Mouse (Mus musculus) MEL-GATA-1-ER (cell line): ENCODE data around the gene Pld1.

Experiments
- DNase-seq: peaks from one replicate; pipeline ENCODE4 v3.0.0-alpha.2; 2012; ENCODE audit warnings: low read depth; ENCODE audit errors: extremely low read depth

Pld1 gene

DNA sequence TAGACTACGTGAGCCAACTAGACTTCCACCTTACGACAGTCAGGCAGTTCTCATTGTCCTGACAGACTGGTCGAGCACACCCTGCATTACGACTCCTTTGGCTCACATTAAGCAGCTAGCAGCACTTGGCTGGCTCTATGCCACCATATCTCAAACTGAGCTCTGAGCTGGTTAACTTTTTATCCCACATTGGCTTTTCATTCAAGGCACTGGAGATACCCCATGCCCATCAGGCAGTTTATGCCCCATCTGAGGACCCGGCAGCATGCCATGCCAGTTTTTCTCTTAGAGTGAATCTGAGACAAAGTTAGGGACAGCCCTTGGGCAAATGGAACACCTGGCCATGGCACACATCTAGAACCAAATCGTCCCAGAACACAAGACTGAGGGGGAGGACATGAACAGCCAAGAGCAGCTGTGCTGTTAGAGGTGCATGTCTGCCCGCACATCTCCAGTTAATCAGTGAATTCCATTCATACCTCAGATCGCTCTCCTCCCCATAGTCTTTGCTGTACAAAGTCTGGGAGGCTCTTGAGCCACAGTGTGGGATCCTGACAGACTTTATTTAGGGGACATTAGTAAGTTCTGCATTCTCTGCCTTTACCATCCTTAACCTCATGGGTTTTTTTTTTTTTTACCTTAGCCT is 49.5 kb downstream of the Pld1 start:
- DNase-seq, result no peak

DNA sequence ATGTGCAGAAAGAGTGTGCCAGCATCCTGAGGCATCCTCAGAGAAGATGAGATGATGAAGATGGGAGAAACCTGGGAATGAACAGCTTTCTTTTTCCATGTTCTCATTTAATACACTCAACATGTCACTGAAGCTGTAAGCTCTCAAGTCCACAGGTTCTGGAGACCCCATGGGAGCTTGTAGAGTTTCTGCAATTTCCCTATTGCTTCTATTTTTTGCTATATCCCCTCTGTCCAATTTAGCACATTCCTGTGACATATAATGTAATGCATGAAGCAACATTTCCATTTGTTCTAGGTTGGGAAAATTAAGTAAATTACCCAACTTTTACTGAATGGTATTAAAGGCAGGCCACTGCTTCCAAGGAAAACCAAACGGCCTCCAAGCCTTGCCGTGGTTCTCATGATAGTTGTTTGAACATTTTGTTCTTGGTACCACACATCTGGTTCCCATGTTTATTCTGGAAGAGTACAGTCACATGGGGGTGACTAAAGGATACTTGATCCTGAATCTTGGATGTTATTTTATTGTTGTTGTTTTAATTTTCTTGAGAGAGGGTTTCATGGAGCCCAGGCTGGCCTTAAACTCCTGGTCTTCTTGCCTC is 52.7 kb downstream of the Pld1 start:
- DNase-seq, result no peak

DNA sequence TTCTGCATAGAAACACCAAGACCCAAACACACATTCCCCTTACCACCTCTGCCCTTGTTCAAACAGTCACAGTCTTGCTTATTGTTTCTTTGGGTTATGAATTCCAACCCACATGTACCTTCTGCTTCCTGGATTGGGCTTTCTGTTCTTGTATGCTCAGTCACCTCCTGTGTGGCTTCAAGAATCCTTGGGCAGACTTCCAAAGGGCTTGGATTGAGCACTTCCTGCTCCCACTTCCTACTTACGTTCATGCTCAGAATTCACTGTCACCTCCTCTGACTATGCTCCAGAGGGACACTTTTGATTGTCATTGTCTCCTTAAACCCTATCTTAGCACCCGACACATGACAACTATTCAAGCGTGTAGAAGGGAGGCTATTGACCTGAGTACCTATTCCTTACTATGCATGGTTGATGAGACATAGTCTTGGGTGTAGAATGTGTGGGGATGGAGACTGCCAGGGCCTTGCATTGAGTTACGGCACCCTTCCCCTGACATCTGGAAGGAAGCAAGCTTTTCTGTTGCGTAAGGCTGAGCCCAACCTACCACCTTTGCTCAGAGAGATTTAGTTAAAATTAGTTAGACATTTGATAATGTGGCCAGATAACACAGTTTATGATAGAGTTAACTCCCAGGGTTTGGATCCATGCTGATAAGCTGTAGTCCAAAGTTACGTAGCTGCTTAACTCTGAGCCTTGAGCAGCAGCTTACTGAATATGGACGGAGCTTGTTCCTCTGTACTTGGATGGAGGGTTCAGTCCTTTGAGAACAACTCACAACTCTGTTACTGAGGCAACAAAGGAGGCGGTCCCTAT is 55.9 kb downstream of the Pld1 start:
- no peak for DNase-seq

DNA sequence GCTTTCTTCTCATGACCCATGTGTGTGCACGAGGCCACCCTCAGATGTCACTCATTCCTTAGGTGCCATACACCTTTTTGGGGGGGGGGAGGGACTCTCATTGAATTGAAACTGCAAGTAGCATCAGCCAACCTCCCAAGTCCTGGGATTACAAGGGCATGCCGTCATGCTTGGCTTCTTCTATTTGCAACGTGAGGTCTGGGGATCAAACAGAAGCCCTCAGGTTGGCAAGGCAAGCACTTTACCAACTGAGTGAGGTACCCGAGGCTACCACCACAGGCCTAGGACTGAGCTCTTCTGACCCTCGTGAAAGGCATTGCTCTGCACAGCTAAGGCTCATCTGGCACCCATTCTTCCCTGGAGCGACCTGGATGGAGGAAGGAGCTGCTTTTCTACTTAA is 65.8 kb downstream of the Pld1 start:
- no peak for DNase-seq

DNA sequence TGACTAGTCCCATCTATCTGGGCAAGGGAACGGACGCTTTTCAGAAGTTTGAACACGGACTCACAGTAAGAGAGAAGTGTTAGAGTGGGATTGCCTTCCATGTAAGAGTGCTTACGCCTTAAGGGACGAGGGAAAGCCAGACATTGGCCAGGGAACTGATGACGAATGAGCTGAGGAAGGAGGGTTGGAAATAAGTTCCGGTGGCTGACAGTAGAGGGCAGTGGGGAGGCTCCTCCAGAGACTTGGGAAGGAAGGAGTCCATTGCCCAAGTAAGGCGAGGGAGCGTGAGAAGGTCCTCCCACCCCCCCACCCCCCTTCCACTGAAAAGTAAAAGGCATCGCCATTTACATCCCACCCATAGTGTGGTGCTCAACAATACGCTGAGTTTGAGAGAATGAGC is 69.2 kb downstream of the Pld1 start:
- DNase-seq, result no peak

DNA sequence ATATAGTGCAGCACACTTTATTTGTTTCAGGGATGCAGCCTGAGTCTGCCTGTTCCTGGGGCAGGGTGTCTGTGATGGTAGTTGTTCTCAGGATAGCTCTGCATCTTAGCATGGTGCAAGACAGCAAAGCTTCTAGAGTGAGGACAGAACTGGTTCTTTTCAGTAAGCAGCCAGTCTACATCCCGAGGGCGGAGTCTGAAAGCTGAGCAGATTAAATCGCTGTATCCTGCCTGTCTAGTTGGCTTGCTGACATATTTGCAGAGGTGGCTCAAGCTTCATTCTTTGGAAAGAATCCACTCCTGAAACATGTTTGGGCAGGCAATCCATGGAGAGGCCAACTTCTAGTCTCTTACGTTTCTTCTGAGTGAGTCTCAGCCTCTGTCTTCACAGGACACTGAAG is 69.9 kb downstream of the Pld1 start:
- no peak for DNase-seq

DNA sequence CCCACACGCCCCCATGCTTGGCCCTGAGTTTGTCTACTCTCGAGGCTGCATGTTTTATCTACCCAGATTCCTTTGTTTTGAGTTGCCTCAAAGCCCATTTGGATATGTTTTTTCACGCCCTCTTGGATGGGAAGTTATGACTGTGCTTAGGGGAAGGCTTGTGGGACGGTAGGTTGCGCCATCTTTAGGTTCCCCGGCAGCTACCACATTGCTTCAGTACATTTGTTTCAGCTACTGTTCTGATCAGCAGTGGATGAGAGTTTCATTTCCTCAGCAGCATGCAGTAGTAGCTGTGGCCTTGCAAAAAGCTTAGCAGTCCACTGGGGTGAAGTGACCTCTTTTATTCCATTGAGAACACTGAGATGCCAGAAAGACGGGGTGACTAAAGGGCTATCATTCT is 73.7 kb downstream of the Pld1 start:
- DNase-seq, result no peak

DNA sequence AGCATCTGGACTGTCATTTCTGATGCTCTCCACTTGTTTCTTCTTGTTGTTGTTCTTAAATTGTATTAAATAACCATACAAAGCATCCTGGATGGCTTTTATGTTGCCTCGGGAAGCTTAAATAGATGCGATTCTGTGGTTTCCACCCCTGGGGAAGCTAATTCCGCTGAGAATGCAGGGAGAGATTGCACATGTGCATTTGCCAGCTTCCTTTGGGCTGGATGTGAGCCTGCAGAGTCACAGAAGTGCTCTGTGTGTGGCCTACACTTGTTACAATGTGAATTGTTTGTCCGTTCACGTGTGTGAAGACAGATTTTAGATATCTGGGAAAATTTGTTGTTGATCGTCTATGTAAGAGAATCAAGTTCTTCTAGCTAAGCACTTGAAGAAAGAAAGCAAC is 74.9 kb downstream of the Pld1 start:
- no peak for DNase-seq

DNA sequence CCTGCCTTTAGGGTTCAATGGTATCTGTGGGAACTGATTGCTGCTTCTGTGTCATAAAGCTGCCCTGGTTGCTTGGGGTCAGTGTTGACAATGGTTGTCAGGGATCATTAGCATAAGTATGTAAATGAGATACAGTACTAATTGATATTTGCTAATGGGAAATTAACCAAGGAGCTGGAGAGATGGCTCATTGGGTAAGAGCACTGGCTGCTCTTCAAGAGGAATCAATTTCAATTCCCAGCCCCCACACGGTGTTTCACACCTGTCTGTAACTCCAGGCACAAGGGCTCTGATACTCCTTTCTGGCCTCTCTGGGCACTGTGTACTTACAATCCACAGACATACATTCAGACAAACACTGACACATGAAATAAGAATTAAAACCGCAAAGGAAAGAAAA is 78.5 kb downstream of the Pld1 start:
- DNase-seq, result no peak

DNA sequence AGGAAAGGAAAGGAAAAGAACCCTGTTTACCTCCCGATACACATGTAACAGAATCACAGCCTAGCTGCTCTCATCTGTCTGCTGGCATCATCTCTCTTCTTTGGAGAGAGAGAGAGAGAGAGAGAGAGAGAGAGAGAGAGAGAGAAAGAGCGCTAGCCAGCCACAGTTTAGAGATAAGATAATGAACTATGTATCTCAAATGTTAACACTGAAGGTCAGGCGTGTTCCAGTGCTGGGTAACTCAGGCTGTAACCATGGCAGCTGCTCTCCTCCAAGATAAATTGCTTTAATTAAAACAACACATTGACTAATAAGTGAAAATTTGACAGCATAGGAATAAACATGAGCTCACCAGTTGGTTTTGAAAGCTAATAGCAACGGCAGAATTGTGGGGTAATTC is 81.2 kb downstream of the Pld1 start:
- DNase-seq, result no peak

DNA sequence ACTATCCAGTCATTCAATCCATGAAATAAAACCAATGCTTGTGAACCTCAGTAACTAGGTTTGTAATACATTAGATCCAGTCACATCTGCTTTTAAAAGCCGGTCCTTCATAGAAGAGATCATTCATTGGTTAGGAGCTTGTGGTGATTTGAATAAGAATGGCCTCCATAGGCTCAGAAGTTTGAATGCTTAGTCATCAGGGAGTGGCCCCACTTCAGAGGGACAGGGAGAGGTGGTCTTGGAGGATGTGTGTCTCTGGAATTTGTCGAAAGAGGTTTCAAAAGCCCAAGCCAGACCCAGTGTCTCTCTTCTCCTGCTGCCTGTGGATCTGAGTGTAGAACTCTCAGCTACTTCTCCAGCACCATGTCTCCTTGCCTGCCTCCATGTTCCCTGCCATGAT is 81.9 kb downstream of the Pld1 start:
- DNase-seq, result no peak

DNA sequence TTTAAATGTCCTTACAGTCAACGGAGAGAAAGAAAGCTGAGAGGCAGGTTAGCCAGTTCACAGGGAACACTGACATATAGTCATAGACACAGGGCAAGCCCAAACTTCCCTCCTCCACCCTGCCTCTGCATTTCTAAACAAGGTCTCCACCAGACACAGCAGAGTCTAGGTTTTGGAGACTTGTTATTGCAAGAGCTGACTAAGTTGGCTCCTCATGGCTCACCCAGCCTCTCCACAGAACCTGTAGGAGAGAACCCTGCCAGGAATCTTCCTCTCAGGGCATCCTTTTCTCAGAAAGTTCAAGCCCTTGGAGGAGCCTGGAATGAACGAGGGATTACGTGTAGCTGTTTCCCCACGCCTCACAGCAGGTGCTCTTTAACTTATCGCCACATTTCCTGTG is 83.7 kb downstream of the Pld1 start:
- no peak for DNase-seq

DNA sequence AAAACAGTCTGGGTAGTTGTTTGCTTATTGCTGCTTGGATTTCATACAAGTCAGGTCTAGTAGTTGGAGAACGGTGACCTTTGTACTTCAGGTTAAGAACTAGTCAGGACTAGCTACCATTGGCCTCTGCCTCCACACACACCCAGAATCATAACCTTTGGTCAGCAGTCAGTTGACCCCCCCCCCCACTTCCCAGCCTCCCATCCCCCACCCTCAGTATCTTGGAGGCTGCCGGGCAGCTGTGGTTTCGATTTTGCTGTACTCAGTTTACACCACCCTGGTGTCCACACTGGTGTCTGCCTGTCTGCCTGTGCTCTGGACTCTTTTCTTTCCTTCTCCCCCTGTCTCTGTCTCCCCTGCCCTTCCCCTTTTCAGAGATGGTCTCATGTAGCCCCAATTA is 88.4 kb downstream of the Pld1 start:
- DNase-seq, result no peak

DNA sequence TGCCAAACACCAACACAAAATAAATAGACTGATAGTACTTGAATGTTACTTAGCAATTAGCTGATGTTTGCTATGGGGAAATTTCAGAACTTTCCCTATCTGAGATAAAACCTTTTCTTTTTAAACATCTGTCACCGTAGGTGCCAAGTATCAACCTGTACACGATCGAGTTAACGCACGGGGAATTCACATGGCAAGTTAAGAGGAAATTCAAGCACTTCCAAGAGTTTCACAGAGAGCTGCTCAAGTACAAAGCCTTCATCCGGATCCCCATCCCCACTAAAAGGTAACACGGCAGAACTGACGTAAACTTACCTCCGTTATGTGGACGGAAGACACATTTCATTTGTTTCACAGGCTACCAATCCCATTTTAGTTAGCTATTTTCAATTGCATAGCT is 90.0 kb downstream of the Pld1 start:
- no peak for DNase-seq

DNA sequence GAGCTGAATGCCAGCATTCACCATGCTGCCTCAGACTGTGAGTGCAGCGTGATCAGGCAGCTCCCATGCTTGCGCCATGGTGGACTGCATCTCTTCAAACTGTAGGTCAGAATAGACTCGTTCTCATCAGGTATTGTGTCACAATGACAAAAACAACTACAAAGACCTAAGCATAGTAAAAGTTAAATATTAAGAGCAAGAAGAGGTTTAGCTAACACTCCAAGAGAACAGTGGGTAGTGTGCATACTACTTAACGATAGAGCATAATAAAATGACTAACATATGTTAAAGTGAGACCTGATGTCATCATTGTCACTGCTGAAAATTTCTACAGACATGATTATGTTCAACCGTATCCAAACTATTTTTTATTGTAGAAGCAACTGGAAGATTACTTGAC is 92.4 kb downstream of the Pld1 start:
- no peak for DNase-seq

DNA sequence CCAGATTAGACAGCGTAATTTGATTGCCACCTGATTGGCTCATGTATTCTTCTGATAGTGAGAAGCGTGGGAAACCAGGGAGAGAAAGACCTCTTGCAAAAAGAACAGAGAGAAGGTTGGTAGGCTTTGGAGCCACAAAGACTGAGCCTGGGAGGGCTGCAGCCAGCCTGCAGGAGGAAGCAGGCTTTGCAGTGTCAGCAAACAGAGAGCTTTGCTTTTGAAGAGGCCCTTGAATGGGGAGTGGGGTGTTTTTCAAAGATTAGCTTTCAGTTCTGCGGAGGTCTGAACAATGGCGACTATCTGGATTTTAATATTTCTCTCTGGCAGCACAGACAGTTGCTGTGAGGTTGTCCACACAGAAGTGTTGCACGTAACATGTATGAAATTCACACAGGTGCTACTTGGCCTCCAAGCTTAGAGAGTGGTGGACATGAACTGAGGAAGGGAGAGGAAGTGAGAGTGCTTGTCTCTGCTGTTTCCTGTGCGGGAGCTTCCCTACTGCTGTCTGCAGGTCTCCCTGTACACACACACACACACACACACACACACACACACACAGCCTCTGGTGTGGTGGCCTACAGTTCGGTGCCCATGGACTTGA is 93.2 kb downstream of the Pld1 start:
- no peak for DNase-seq

DNA sequence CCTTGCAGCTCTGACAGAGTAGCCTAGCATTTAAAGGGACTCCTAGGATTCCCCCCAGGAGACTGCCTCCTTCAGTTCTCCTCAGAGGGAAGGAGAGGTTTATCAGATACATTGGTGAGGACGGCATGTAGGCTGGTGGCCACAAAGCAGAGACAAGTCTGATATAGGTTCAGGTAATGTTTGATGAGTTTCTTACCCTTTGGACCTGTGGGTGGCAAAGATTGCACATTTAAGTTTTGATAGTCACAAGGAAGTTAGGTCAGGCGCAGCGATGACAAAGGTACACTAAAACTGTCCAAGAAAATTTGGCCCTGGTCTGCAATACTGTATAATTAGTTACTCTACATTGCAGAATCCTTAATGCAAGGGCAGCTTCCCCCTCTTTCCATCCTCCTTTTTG is 95.4 kb downstream of the Pld1 start:
- DNase-seq, result no peak

DNA sequence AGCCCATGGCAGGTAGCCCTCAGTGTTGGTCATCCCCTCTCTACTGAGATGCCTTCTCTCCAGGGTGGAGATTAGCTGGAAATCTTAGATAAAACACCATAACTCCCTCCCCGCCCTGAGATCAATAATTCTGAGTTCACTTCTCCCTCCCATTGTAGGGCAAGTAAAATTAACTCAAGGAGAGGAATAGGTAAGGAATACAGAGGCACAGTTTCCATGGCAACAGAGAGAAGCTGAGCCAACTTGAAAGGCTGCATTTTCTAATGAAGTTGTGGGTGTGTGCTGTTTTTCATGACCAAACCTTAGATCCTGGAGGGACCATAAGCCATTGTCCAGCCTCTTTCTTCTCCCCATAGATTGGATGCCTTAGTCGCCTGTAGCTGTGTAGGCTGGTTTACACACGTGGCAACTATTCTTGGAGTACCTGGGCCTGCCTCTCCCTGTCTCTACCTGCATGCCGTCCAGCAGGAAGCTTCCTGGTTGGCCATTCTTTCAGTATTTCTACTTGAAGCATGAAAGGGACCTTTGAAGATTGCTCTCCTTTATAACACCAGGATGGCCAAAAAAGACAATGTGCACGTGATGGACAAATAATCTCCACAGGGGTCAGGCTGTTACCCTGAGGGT is 96.3 kb downstream of the Pld1 start:
- no peak for DNase-seq

DNA sequence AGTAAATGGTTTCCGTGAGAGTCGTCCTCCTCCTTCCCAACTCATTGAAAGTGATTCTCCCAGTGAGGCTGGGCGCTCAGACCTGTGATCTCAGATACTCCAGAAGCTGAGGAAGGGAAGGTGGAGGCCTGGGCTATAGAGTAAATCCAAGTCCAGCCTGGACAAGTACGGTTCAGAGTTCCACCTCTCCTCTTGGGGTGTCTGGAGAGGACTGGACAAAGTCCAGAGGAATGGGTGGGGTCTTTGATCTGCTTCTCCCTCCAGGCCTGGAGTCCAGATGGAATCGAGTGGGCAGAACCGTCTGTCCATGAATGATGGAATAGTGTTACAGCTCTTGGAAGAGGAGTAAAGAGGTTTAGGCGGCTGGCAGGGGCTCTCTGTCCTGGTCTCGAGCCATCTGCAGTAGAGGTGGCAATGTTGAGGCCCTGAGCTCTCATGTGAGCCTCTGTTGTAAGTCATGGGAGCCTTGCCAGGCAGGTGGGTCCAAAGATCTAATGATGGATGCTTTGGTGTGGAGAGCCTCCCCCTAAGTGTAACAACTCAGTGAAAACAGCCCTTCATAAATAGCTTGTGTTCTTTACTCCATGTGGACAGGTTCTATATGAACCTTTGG is 98.9 kb downstream of the Pld1 start:
- no peak for DNase-seq

DNA sequence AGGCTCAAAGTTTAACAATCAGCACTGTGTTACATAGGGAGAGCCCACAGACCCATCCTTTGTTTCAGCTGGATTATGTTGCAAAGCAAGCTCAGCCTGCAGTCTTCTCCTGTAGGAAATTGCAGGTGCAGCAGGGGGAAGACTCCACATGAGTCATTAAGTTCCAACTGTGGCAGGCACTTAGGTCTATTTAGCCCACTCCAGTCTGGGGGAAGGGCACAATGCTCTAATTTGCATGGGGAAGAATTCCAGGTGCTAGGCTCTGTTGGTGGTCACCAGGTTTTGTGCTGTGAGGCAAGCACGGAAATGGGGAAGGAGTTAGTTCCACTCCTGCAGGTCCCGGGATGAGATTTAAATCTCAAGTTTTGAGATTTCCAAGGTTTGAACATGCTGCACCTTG is 99.6 kb downstream of the Pld1 start:
- no peak for DNase-seq

DNA sequence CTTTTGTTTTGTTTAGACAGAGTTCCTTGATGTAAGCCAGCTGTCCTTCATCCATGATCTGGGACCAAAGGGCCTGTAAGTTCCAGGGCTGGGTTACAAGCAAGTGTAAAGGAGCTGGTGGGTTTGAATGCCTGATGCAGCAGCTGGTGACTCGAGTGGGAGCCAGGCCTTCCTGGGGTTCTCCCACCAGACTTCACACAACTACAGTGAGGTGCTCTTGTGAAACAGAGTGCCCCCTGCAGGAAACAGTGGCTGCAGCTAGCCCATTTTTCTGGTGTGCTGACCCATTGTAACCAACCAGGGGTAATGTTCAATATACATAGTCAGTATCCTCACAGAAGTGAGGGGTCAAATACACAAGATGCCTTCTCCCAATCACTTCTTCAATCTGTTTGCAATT is 101.3 kb downstream of the Pld1 start:
- DNase-seq, result no peak

DNA sequence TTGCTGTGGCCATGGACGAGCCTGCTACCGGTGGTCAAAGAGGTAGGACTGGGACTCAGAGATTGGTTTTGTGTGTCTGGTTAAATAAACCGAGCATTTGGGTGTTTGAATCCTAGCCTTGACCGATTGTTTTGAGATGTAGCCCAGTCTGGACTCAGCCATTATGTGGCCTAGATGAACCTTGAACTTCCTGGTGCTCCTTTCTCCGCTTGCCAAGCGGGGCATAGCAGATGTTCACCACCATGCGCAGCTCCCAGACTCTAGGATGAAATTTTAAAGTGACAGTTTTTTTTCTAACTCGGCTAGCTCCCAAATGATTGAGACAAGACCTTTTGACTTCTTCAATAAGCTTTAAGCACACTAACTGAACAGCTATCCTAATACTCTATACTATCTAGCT is 102.7 kb downstream of the Pld1 start:
- DNase-seq, result no peak
